Mouse (Mus musculus) telencephalon, adult 2 months (tissue): ENCODE measurements at regions not wholly inside any gene's neighbourhood (a gene's known extent, or its start where the extent isn't known, plus 50 kb on each side); places are given as distances from the start of the nearest gene placed in this dataset.
"Not testable (repeated sequence)": the region's sequence is repeated elsewhere in the genome, so short reads cannot be mapped to it uniquely, and the experiment has no call there.

Experiments
- DNase-seq: peaks from one replicate; pipeline ENCODE4 v3.0.0-alpha.2; 2011; ENCODE audit warnings: low read depth, low spot score

DNA sequence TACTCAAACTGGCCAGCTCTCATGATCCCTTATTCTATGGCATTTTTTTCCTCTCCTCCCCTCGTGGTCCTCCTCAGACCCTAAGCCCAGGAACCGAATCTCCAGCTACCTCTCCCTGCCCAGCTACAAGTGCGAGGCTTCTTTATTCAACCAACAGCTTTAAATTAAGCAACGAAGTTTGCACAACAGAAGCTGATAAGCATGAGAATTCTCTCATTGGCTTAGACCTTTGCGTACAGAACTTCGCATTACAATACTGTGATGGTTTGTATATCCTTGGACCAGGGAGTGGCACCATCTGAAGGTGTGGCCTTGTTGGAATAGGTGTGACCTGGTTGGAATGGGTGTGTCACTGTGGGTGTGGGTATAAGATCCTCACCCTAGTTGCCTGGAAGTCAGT is 205.4 kb downstream of the Diras2 start:
- not testable (repeated sequence) for DNase-seq

DNA sequence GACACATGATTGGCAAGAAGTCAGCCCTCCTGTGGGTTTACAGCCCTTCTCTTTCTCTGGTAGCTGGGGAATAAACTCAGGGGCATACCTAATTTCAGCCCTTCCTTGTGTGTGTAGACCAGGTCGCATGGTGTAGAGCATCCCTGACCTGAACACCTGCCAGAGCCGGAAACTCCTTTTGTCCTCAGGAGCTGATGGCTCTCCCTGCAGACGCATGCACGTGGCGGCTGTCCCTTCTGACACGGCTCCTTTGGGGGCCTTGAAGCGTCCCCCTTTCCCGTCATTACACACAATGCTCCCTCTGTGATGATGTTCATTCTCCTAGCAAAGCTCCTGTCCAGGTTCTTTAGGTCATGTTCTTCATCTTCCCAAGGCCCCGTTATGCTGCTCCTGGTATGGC is 203.3 kb downstream of the Diras2 start:
- no peak for DNase-seq

DNA sequence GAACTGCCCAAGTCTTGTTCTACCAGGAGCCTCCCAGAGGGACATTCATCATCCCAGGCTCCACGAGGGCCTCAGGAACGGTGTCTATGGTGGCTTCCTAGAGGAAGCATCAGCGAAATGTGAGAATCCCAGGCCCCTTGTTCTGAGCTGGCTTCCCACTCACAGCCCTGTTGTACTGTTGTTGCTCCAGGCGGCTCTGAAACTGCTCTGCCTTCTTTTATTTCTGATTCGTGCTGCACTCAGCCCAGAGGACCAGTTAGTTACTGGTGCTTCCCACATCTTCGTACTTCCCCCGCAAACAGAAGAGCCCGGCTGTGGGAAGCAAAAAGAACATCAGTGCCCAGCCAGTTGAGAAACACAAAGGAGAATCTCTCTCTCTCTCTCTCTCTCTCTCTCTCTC is 202.3 kb downstream of the Diras2 start:
- DNase-seq, result peak; percentile 62

DNA sequence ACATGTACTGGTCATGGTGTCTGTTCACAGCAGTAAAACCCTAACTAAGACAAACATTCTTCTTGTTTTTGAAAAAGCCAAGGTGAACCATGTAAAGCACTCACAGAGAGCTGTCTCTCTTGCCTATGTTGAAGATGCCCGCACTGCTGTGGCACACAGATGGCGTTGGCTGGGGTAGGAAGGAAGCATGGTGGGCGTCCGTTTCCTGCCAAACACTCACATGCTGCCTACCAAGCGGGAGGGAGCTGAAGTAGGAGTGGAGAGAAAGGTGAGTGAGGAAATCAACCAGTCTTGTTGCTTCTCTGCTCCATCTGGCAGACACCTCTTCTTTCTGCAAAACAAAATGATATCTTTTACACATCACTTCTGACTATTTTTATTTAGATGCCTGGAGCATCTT is 200.0 kb downstream of the Diras2 start:
- DNase-seq, result peak; percentile 74

DNA sequence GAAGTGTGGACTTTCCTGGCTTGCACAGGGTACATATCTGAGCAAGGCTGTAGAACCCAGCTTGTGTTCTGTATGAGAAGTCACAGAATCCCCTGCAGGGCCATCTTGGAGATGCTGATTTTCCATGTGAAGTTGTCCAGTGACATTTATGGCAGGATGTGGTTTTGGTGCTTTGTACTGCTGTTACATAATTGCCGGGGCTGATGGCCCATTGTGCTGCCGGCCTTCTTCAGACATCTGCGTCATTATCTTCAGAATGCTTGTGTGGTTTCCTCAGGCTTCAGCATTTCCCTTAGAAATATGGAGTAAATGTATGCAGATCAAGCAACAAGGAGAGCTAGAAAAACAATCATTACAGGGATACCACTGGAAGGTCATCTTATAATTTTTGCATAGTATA is 196.1 kb downstream of the Diras2 start:
- no peak for DNase-seq

DNA sequence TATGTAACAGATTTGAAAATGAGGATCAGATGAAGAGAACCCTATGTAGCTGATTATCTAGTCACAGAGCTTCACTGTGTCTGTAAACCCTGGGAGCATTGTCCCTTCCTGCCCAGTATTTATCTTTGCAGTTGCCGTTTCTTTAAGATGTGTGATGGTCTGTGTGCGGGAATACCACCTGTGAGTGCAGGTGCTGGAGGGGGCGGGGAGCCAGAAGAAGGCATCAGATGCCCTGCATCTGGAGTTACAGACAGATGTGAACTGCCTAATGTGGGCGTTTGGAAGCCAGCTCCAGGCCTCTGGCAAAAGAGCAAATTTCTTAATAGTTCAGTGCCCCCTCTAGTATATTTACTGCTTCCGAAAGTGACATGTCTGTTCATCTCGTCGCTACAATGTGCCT is 193.1 kb downstream of the Diras2 start:
- DNase-seq, result no peak

DNA sequence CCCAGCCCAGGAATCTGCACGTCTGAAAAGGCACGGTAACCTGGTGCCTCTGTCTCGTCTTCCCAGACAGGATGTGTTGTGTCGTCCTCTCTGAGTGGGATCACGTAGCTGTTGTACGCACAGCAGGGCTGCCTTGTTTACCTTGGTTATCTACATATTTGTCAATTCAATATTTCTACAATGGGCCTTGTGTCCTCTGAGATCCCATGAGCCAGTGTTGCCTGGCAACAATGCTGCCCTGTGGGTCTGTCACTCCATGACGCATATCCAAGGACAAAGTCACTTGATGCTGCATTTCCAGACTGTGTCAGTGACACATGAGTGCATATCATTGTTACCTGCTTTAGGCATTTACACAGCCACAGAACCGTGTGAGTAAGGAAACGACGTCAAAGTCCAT is 191.9 kb downstream of the Diras2 start:
- no peak for DNase-seq

DNA sequence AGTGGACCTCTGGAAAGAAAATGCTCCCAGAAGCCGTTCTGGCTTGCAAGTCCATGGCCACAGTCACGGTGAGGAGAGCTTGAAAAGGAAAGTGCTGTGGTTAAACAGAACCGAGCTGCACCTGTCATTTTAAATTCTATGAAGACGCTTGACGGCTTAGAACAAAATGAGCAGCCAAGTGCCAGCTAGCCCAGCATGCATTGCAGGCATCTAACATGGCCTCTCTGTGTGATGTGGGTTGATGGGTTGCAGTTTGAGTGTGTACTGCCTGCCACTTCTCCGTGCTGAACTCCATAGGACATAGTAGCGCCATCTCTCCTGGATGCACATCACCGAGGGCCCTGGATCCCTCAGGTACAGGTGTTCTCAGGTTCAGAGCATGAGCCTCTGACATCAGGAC is 189.1 kb downstream of the Diras2 start:
- no peak for DNase-seq

DNA sequence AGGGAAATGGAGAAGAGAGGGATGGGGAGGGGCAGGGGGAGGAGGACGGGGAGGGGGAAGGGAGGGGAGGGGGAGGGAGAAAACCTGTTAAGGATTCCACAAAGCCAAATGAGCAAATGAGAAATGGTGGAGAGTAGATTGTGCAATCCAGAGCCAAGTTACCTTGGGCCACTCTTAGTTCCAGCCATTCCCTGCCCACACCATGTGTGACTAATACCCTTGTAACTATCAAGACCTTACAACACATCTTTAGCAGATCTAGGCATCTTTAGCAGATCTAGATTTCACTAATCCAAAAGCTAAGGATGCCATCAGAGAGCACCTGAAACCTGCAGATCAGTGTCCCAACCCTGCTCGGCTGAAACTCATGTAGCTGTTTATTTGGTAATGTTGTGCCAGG is 186.7 kb downstream of the Diras2 start:
- no peak for DNase-seq

DNA sequence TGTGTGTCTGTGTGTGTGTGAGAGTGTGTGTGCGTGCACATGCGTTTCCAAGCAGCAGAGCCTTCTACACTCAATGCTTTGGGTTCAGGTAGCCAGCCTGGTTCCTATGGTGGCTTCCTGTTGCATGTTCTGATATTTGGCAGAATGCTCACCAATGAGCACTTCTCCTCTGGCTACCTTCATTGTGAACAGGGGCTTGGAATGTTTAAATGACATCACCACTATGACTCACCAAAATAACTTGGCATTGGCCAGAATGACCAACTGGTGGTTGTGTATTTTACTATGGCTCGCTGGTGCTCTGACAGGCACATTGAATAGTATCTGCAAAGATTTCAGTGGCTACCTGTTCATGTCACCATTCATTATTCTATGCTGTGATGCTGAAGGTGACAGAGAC is 186.2 kb downstream of the Diras2 start:
- DNase-seq, result no peak

DNA sequence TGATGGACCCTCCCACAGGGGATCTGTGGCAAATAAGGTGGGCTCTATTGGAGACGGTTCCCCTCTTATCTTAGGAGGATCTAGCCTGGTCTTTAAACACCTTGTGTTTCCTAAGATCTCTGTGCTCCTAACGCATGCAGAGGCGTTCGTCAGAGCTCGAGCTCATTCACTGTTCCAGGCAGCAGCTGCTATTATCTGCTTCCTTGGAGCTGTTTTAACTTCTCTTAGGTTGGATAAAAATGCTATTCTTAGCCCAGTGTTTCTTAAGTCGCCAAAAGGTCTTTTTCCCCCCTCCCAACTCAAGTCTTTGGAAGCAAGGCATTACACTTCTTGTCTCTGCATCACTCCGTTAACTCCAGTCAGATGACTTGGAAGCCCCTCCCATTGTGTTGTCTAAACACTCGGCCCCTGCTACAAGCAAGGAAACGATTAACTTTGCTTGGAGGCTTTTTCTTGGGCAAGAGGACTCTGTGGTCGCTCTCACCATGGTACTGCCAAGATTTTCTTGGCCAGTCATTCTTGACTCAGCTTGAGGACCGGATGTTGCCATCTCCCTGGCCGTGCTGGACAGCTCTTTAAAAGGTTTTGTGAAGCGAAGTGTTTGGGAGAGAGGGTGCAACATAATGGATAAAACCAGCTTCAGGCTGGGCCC is 185.6 kb downstream of the Diras2 start:
- DNase-seq, result peak; percentile 77

DNA sequence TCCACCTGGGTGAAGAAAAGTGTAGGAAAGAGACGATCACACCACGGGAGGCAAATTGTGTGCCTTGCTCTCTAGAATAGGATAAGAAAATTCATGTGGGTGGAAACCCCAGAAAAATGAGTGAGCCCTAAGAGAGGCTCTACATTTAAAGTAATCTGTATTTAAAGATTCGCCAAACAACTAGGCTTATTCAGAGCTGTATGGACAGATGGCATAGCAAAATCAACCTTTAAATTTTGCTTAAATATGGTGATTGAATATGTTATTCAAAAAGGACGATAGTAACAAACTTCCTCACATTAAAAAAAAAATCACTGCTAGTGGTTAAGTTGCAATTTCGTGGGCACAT is 185.1 kb downstream of the Diras2 start:
- DNase-seq, result peak; percentile 72

DNA sequence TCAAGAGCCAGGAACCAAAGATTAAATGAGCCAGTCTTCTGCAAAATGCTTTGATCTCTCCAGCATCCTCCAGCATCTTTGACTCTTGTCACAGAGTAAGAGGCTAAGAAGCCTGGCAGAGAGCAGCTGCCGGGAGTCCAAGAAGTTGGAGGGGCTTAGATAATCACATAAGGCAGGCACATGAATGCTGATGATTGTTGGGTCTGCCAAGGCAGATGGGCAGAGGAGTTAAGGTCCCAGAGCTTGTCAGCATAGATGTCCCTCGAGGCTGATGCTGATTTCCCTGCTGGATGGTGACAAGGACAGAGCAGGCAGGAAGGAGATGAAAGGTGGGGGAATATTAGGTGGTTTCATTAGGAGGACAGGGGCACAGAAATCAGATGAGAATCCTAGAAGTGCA is 183.4 kb downstream of the Diras2 start:
- DNase-seq, result no peak

DNA sequence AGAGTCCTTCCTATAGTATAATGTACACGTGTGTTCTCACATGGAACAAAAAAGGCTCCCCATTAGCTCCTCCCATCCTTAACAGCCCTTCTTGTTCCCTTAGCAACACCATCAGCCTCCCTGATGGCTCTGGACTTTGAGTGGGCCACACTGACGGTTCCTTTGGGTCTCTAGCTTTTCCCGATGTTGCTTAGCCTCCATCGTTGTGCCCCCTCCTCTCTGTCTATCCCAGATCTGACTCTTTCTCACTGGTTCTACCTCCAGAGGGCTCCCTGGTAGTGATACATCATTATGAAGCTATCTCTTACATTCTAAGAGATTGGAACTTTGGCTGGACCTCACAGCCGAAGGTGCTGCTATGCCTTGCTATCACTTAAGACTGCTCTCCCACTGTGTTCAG is 181.5 kb downstream of the Diras2 start:
- DNase-seq, result no peak

DNA sequence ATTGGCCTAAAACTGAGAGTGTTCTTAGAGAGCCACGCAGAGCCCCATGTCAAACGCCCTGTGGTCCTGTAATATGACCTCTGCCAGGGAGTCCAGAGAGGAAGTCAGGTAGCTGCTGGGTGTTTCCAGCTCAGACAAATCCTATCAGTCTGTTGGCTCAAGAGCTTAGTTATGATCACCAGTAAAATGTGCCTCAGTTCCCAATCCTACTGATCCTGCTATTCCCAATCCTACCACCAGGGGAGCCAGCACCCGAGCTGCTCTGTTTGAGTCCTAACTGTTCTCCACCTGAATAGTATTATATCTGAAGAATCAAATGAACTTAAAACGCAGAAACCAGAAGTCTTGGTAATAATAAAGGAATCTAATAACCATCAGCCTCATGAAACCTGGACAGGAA is 178.5 kb downstream of the Diras2 start:
- DNase-seq, result no peak

DNA sequence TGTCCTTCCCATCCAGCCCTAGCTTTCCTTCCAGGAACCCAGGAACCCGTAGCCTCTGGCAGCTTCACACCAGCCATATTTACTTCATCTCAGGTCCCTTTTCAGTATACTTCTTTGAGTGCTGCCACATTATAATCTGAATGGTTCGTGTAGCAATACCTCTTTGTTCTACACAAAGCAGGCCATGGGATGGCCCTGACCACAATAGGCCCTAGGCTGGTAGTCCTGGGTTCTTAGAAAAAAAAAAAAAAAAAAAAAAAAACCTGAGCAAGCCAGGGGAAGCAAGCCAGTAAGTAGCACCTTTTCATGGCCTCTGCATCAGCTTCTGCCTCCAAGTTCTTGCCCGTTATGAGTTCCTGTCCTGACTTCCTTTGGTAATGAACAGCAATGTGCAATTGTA is 177.6 kb downstream of the Diras2 start:
- no peak for DNase-seq

DNA sequence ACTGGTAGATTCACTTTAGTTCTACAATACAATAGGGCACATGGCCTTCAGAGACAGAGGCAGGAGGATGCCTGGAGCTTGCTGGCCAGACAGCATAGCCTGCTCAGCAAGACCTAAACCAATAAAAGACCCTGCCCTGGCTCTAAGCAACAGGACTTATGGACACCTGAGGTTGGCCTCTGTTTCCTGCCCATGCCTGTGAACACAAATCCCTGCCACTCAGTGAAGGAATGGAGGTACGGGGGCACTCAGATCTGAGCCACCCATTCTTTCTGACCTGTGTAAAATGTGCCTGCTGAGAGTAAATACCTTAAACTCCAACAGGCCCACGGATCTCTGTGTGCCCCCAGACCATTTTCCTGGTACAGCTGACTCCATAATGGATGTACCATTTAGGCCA is 177.1 kb downstream of the Diras2 start:
- DNase-seq, result no peak

DNA sequence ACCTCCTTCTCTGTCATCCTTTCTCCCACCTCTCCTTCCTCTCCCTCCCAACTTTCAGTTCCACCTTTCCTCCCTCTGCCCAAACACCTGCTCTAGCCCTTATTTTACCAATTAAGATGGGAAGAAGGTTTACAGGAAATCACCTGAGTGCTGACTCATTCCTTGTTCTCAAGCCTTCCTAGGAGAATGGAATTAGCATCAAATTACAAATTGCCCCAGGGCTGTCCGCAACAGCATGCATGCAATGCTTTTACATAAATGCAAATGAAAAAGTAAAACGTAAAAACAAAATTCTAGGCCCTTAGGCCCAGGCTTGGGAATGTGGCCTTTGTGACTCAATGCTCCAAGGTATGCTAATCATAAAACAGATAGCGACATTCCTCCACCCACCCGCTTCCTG is 175.2 kb downstream of the Diras2 start:
- DNase-seq, result not testable (repeated sequence)

DNA sequence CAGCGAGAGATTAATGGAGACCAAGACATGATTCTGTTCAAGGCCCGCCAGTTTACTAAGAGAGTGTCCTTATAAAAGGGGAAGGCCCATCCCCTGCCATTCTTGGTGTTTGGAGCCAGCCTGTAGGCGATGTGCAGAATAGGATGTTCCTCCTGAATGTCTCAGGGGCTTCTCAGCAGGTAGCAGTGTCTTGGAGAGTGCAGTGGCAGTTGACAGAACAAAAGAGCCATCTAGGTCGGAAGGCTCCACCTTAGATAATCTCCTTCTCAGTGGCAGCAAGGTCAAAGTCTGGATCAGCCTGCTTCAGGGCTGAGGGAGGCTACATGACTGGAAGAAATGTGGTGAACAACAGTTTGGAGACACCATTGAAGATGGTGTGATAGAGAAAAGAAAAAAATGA is 171.7 kb downstream of the Diras2 start:
- not testable (repeated sequence) for DNase-seq

DNA sequence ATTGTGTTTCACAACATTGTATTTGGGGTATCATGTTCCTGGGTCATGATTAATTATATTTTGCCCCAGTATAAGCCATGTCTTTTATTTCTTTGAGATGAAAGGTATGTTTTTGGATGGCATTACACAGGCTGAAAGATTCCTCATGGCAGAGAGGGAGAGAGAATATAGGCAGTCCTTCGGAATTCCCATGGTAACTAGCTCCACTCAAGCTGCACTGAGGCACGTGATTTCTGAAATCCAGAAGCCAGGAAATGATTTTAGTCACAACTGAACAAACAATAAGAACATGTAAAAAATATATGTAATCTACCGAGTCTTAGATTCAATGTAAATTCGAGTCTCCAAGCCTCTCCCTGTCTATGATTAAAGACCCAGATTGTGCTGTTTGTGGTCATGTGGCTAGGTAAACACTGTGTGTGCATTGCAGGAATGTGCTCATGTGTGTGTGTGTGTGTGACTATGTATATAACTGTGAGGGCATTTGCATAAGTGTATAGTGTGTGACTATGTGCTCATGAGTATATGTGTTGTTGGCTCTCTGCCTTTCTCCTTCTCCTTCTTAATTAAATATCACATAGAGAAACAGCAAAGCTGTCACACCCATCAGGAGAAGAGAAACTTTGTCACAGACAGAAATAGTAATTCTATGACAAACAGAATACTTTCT is 169.8 kb downstream of the Diras2 start:
- no peak for DNase-seq

DNA sequence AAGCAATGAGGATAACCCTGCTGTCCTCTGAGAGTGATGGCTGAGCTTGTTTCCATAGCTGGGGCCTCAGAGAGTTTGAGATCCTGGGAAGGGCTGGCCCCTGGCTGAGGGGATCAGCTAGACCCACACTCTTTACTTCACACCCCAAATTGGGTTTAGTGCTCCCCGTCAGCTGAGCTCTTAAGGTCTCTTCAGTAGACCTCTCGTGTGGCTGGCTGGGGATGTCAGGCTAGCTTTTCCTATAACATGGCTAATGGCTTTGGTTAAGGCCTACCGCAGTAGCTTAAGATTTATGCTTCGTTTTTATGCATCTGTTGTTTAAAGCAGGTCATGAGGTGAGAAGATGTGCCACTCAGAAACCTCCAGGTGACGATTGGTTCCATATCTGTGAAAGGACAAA is 168.8 kb downstream of the Diras2 start:
- DNase-seq, result no peak

DNA sequence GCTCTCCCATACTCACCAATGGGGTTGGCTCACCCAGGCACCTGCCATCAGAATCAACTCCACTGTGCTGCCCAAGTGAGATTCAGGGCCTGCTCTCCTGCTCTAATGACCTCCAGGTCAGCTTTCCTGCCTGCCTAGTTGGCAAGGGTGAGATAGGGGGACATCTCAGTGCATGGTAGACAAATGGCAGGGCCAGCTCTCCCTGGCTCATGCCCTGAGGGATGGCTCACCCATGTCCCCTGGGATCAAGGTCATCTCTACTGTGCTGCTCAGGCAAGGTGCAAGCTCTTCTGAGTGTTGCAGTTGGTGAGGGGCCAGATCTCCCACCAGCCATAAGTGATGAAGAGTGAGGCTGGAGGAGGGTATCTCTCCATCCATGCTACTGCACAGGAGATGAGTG is 161.2 kb downstream of the Diras2 start:
- DNase-seq, result no peak

DNA sequence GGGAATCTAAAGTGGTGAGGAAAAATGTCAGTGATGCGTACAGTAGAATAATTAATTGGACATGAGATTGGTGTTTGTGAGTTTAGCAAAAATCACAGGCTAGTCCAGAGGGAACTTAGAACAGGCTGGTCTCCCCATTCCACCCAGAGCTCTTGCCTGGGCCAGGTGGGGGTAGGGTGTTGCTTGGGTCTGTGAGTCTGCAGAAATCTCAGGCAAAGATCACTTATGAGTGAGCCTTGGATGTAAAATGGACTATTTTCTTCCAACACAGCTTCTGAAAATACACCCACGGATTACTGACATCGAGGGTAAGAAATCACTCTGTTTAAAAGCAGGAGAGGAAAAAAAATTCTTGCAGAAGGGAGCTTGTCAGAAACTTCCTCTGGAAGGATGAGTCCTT is 159.1 kb downstream of the Diras2 start:
- no peak for DNase-seq

DNA sequence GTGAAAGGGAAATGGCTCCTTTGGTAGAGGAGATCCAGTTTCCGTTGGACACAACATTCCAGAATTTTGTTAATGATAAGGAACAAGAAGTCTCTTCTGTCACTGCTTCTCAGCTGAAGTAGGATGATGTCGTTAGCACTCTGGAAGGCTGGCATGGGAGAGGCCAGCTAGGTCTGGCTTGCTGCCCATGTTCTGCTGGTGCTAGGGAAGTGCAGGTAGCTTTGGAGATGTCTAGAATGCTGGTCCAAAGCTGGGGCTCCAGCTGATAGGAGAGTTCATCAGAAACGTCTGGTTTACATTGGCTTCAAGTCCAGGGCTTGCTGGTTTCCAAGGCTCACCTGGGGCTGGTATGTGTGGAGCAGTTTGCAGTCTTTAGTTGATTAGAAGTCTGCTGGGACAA is 156.3 kb downstream of the Diras2 start:
- DNase-seq, result no peak
